Mouse (Mus musculus): ENCODE measurements at regions not wholly inside any gene's neighbourhood (a gene's known extent, or its start where the extent isn't known, plus 50 kb on each side); places are given as distances from the start of the nearest gene placed in this dataset.

DNA sequence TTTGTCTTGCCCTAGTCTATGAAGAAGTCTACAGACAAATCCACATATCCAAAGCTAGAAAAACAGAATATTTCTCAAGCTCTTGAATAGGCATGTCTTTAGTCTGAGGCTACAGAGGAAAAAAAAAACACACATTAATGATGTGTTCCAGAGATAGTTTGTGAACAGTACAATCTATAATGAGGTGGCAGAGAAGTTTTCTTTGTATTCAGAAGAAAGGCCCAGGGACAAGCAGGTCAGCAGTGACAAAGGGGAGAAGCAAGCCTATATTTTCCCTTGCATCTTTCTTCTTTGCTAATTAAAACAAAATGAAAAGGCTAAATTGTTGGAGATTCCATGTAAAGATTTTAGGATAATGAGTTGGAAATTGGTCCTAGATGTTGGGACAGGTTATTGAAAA is 414.7 kb downstream of the Tmem161b start:
- H3K9me3 ChIP-seq (replicated peaks; ENCODE audit: control insufficient read depth, low read length) = 0 out of 2 replicates have a peak, but pooled peaks cover 2% of the 10 kb centered on the region
- peak overlapping the region; percentile 64 for H3K27ac ChIP-seq (ENCODE audit: low read depth, low read length)
- H3K4me2 ChIP-seq (ENCODE audit: low read length) = no peak overlapping the region
- DNase-seq (ENCODE audit: low spot score) = no peak
- H3K27me3 ChIP-seq (replicated peaks; ENCODE audit: control insufficient read depth, insufficient read depth, low read length) = no peaks in the 10 kb centered on the region
- ATAC-seq = no peak
- no peaks in the 10 kb centered on the region for H3K36me3 ChIP-seq (ENCODE audit: control insufficient read depth, insufficient read depth, low read length)
- H3K9ac ChIP-seq (ENCODE audit: low read length) = peak overlapping the region; percentile 35; the same call in 1 of the 2 replicates
- no peak overlapping the region for H3K4me3 ChIP-seq (ENCODE audit: low read depth, low read length)
- peaks cover 10% of the 10 kb centered on the region; the same call in 1 of the 2 replicates for H3K4me1 ChIP-seq (ENCODE audit: control insufficient read depth, insufficient read depth, low read length)

DNA sequence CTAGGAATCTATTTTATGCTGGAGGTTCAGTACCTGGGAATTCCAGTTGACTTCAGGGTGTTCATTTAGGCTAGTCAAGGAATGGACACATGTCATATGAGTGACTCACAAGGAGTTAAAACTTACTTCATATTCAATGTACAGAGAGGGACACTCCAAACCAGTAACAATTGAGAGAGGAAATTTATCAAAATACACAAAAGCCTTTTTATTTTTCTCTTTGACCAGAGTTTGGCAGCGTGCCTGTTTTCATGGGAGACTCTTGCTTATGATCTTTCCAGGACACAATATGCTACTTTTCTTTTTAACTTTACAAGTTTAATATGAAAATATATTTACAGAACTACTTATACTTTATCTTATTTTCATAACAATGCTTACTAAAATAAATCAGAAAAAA is 415.5 kb downstream of the Tmem161b start:
- Histone ChIP-seq H3K27ac (ENCODE audit: low read depth, low read length) (peak overlapping the region; percentile 28; the same call in 1 of the 2 replicates), H3K4me1 (ENCODE audit: control insufficient read depth, insufficient read depth, low read length) (peaks cover 10% of the 10 kb centered on the region; the same call in 1 of the 2 replicates), H3K9ac (ENCODE audit: low read length) (no peak overlapping the region), H3K9me3 (replicated peaks; ENCODE audit: control insufficient read depth, low read length) (0 out of 2 replicates have a peak, but pooled peaks cover 2% of the 10 kb centered on the region), H3K36me3 (ENCODE audit: control insufficient read depth, insufficient read depth, low read length) (no peaks in the 10 kb centered on the region), H3K4me3 (ENCODE audit: low read depth, low read length) (no peak overlapping the region), H3K4me2 (ENCODE audit: low read length) (no peak overlapping the region), H3K27me3 (replicated peaks; ENCODE audit: control insufficient read depth, insufficient read depth, low read length) (no peaks in the 10 kb centered on the region)
- ATAC-seq (no peak), DNase-seq (ENCODE audit: low spot score) (peak; percentile 56)
- WGBS = 28% methylated on average over 1 of the region's 1 CpGs

DNA sequence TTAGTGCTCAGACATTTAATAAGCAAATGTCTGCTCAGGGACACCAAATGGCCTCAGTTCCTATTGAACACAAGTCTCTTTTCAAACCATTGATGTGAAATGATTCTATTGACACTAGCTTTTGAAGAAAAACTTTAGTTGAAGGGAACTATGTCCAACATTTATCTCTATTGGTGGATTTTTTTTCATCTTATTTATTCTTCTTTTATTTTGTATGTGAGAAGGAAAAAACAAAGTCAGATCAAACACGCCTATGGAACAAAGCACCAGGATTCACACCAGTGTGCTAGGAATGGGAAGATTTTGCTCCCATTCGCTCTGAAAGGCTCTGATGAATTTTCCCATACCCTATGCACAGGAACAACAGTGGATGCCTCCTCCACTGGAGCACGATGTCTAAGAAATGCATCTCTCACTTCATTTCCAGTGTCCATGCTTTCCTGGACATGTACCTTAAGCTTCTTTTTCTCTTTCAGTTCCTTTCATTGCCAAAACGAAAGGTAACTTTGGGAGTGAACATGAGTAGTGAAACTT is 416.4 kb downstream of the Tmem161b start:
- 10% methylated on average over 4 of the region's 4 CpGs for WGBS
- Histone ChIP-seq H3K27ac (ENCODE audit: low read depth, low read length) (peak overlapping the region; percentile 81), H3K27me3 (replicated peaks; ENCODE audit: control insufficient read depth, insufficient read depth, low read length) (no peaks in the 10 kb centered on the region), H3K9me3 (replicated peaks; ENCODE audit: control insufficient read depth, low read length) (0 out of 2 replicates have a peak, but pooled peaks cover 2% of the 10 kb centered on the region), H3K4me1 (ENCODE audit: control insufficient read depth, insufficient read depth, low read length) (peaks cover 10% of the 10 kb centered on the region; the same call in 1 of the 2 replicates), H3K9ac (ENCODE audit: low read length) (no peak overlapping the region), H3K36me3 (ENCODE audit: control insufficient read depth, insufficient read depth, low read length) (no peaks in the 10 kb centered on the region), H3K4me2 (ENCODE audit: low read length) (no peak overlapping the region; the same call in 1 of the 2 replicates), H3K4me3 (ENCODE audit: low read depth, low read length) (no peak overlapping the region)
- peak; percentile 76 for DNase-seq (ENCODE audit: low spot score)
- ATAC-seq = peak; percentile 35

DNA sequence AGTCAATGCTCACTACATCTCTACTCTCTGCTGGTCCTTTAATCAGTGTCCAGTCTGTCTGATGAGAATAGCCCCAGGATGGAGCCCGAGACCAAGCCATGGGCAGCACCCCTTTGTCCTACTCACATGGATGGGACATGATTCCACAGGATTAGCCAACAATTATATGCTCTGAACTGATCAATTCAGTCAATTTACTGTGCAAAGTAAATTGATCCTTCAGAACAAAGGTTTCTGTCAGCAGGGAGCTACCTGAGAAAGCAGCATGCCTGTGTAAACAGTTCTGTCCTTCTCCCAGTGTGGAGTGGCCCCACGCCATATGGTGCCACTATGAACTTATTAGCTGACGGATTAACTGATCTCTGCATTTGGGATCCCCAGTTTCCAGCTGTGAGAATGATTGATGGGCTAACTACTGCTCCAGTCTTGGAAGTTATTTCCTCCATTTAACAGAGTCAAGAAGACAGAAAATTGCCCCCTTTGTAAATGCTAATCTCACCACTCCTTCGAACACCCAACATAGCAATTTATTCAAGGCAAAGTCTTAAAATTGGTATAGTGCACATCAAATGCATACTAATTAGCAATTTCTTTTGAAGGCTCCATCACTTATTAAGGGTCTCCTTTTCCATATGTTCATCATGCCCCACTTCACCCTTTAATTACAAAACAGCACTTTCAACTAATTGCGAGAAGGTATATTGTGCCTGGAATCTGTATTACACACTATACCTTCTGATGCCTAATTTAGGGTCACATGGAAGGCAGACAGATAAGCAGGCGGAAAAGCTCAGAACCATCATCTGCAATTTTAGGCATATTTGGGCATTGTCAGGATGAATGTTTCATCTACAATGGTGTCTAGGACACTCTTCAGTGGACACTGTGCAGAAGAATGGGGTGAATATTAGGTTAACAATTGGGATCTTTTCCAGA is 417.3 kb downstream of the Tmem161b start:
- 4% methylated on average over 6 of the region's 6 CpGs for WGBS
- DNase-seq (ENCODE audit: low spot score) (peak; percentile 92), ATAC-seq (peak; percentile 92)
- Histone ChIP-seq H3K4me2 (ENCODE audit: low read length) (peak overlapping the region; percentile 1; the same call in 1 of the 2 replicates), H3K9me3 (replicated peaks; ENCODE audit: control insufficient read depth, low read length) (0 out of 2 replicates have a peak, but pooled peaks cover 2% of the 10 kb centered on the region), H3K9ac (ENCODE audit: low read length) (no peak overlapping the region), H3K27me3 (replicated peaks; ENCODE audit: control insufficient read depth, insufficient read depth, low read length) (no peaks in the 10 kb centered on the region), H3K27ac (ENCODE audit: low read depth, low read length) (peak overlapping the region; percentile 81), H3K36me3 (ENCODE audit: control insufficient read depth, insufficient read depth, low read length) (no peaks in the 10 kb centered on the region), H3K4me3 (ENCODE audit: low read depth, low read length) (no peak overlapping the region), H3K4me1 (ENCODE audit: control insufficient read depth, insufficient read depth, low read length) (peaks cover 10% of the 10 kb centered on the region; the same call in 1 of the 2 replicates)

DNA sequence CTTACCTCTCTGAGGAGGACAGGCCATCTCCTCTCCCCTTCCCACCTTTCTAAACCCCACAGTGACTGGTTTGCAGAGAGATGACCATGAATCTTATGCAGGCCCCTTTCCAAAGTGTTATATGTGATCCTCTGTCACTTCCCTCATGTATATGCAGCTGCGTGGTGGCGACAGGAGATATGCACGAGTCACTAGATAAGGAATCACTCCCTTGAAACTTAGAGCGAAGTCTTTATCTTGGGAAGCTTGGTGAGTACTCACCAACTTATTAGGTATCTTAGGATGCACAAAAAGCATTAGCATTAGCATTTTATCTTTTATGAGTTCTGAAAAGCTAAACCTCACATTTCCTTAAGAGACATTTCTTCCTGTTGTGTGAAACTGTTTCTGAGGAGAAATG is 421.9 kb downstream of the Tmem161b start:
- Histone ChIP-seq H3K4me2 (ENCODE audit: low read length) (no peak overlapping the region), H3K36me3 (ENCODE audit: control insufficient read depth, insufficient read depth, low read length) (no peaks in the 10 kb centered on the region), H3K4me1 (ENCODE audit: control insufficient read depth, insufficient read depth, low read length) (0 out of 2 replicates have a peak, but pooled peaks cover 8% of the 10 kb centered on the region), H3K27me3 (replicated peaks; ENCODE audit: control insufficient read depth, insufficient read depth, low read length) (no peaks in the 10 kb centered on the region), H3K9ac (ENCODE audit: low read length) (no peak overlapping the region), H3K9me3 (replicated peaks; ENCODE audit: control insufficient read depth, low read length) (0 out of 2 replicates have a peak, but pooled peaks cover 3% of the 10 kb centered on the region), H3K4me3 (ENCODE audit: low read depth, low read length) (no peak overlapping the region), H3K27ac (ENCODE audit: low read depth, low read length) (no peak overlapping the region)
- no peak for DNase-seq (ENCODE audit: low spot score)
- 95% methylated on average over 4 of the region's 4 CpGs for WGBS
- no peak for ATAC-seq

DNA sequence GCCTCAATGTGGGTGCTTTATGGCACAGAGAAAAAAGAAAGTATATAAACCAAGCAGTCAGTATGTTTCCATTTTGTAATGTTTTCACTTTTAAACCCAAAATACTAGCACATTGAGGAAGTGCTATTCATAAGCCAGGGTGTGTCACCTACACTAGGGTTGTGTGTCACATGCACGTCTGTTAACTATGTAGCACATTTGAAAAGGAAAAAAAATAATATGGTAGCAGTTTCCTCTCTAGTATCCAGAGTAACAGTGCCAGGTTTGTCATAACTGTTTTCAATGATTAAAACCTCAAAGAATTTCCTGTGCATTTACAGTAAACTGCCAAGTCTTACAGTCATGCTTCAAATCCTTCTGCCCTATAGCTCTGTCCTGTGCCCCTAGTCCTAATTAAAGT is 424.8 kb downstream of the Tmem161b start:
- 0 out of 2 replicates have a peak, but pooled peaks cover 3% of the 10 kb centered on the region for H3K9me3 ChIP-seq (replicated peaks; ENCODE audit: control insufficient read depth, low read length)
- H3K27me3 ChIP-seq (replicated peaks; ENCODE audit: control insufficient read depth, insufficient read depth, low read length) = no peaks in the 10 kb centered on the region
- no peaks in the 10 kb centered on the region for H3K36me3 ChIP-seq (ENCODE audit: control insufficient read depth, insufficient read depth, low read length)
- DNase-seq (ENCODE audit: low spot score) (no peak), ATAC-seq (no peak)
- H3K27ac ChIP-seq (ENCODE audit: low read depth, low read length) = no peak overlapping the region
- H3K9ac ChIP-seq (ENCODE audit: low read length) = no peak overlapping the region
- H3K4me3 ChIP-seq (ENCODE audit: low read depth, low read length) = no peak overlapping the region
- 0 out of 2 replicates have a peak, but pooled peaks cover 2% of the 10 kb centered on the region for H3K4me1 ChIP-seq (ENCODE audit: control insufficient read depth, insufficient read depth, low read length)
- H3K4me2 ChIP-seq (ENCODE audit: low read length) = no peak overlapping the region
- WGBS = 79% methylated on average over 1 of the region's 1 CpGs

DNA sequence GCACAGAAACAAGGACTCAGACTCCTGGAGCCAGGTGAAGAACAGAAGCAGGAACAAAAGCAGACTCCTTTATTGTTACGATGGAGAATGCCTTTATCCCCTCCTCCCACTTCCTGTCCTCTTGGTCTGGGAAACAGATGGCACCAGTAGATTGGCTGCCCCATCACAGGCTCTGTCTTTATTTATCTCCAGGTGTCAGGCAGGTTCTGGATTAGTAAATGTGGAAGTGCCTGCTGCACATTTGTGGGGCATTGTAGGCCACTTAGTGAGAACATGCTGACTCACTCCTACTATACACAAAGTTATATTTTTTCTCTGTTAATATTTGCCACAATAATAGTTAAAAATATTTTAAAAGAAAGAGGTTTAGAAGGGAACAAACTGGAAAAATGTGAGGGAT is 426.0 kb downstream of the Tmem161b start:
- H3K4me1 ChIP-seq (ENCODE audit: control insufficient read depth, insufficient read depth, low read length) = 0 out of 2 replicates have a peak, but pooled peaks cover 2% of the 10 kb centered on the region
- H3K27me3 ChIP-seq (replicated peaks; ENCODE audit: control insufficient read depth, insufficient read depth, low read length) = no peaks in the 10 kb centered on the region
- ATAC-seq (no peak), DNase-seq (ENCODE audit: low spot score) (no peak)
- H3K9me3 ChIP-seq (replicated peaks; ENCODE audit: control insufficient read depth, low read length) = 0 out of 2 replicates have a peak, but pooled peaks cover 3% of the 10 kb centered on the region
- H3K36me3 ChIP-seq (ENCODE audit: control insufficient read depth, insufficient read depth, low read length) = no peaks in the 10 kb centered on the region
- H3K9ac ChIP-seq (ENCODE audit: low read length) = no peak overlapping the region
- 80% methylated on average over 1 of the region's 1 CpGs for WGBS
- no peak overlapping the region for H3K27ac ChIP-seq (ENCODE audit: low read depth, low read length)
- no peak overlapping the region for H3K4me2 ChIP-seq (ENCODE audit: low read length)
- H3K4me3 ChIP-seq (ENCODE audit: low read depth, low read length) = no peak overlapping the region

DNA sequence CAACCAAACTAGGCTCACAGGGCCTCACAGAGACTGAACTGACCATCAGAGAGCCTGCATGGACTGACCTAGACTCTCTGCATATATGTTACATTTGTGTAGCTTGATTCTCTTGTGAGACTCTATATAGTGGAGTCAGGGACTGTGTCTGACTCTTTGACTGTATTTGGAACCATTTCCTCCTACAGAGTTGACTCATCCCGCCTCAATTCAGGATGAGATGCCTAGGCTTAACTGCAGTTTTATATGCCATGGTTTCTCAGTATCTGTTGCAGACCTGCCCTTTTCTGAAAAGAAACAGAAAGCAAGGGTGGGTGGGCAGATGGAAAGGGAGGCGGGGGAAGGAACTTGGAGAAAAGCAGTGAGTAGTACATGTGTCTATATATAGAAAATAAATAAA is 441.9 kb downstream of the Tmem161b start:
- 87% methylated on average over 2 of the region's 2 CpGs for WGBS
- ATAC-seq (no peak), DNase-seq (ENCODE audit: low spot score) (no peak)
- H3K4me2 ChIP-seq (ENCODE audit: low read length) = no peak overlapping the region
- no peaks in the 10 kb centered on the region for H3K9me3 ChIP-seq (replicated peaks; ENCODE audit: control insufficient read depth, low read length)
- H3K4me3 ChIP-seq (ENCODE audit: low read depth, low read length) = no peak overlapping the region
- H3K4me1 ChIP-seq (ENCODE audit: control insufficient read depth, insufficient read depth, low read length) = no peaks in the 10 kb centered on the region
- H3K27ac ChIP-seq (ENCODE audit: low read depth, low read length) = no peak overlapping the region
- H3K36me3 ChIP-seq (ENCODE audit: control insufficient read depth, insufficient read depth, low read length) = no peaks in the 10 kb centered on the region
- no peak overlapping the region for H3K9ac ChIP-seq (ENCODE audit: low read length)
- no peaks in the 10 kb centered on the region for H3K27me3 ChIP-seq (replicated peaks; ENCODE audit: control insufficient read depth, insufficient read depth, low read length)

Measured in forebrain, embryonic 14.5 days (tissue).